Mouse (Mus musculus): Measurements from ENCODE around the gene Spaca4. TPM values are rescaled to one million over a fixed set of nuclear protein-coding genes. Genes with fewer than 3 reads are reported as not detected.
A peak's percentile ranks its signal among the peaks of the same experiment; 100 is the strongest.

The Spaca4 gene
- total and polyA plus RNA-seq, 2 experiments from 2014 or later, result not detected

DNA sequence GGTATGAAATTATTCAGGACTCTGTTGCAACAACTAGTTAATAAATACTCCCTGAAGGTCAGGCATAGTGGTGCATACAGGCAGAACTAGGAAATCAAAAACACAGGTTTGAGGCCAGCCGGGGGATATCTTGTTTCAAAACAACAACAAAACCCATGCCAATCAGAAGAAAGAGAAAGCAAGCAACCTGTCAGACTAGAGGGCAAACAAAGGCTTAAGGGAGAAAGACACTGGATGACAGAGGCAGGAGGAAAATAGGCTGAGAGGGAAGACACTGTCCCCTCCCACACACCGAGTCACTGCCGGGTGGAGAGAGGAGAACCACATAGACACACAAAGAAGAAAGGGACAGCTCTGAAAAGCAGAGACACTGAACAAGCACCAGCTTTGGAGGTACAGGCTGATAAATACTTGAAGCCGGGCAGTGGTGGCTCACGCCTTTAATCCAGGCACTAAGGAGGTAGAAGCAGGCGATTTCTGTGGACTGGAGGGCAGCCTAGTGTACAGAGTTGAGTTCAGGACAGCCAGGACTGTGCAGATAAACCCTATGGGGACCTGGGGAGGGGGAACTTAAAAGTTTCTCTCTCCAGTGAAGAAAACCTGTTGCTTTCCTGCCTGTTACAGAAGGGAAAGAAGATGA is 11.6 kb downstream of the Spaca4 start:
- Histone ChIP-seq H3K36me3 (ENCODE audit: insufficient read depth, low read length) (peaks cover 32% of the 10 kb centered on the region), H3K4me2 (ENCODE audit: low read depth, low read length, poor library complexity, severe bottlenecking) (peak overlapping the region; percentile 93), H3K9me3 (ENCODE audit: low read length) (no peaks in the 10 kb centered on the region), H3K4me1 (ENCODE audit: insufficient read depth, low read length) (peaks cover 14% of the 10 kb centered on the region), H3K4me3 (ENCODE audit: low read depth, low read length) (peak overlapping the region; percentile 70; the same call in 1 of the 2 replicates), H3K27me3 (ENCODE audit: insufficient read depth, low read length) (no peaks in the 10 kb centered on the region), H3K27ac (ENCODE audit: low read depth, low read length) (no peak overlapping the region), H3K9ac (replicated peaks; ENCODE audit: low read length, poor library complexity, severe bottlenecking) (peak overlapping the region; percentile 78)
- ATAC-seq (ENCODE audit: low FRiP score), result no peak
- no peak for DNase-seq (ENCODE audit: low spot score)
- no peak for TF ChIP-seq CTCF (IDR thresholded peaks at IDR 0.05)
- 76% methylated on average over 6 of the region's 6 CpGs for WGBS

DNA sequence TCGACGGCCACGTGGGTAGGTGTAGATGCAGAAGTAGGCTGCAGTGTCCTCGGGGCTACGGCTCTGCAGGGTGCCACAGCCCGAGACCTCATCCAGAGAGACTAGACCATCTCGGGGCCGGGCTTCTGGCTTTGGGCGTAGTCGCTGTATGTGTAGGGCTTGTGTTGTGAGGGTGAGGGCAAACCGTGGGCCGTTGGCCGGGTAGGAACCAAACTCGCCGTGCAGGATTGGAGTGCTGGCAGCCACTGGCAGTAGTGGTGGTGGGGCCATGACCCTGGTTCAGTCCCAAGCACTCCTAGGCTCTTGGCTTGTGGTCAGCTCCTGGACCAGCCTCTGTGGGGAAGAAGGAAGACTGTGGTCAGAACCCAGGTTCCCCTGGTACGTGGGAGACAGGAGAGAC is 12.2 kb downstream of the Spaca4 start:
- no peaks in the 10 kb centered on the region for H3K9me3 ChIP-seq (ENCODE audit: low read length)
- no peak overlapping the region for H3K9ac ChIP-seq (replicated peaks; ENCODE audit: low read length, poor library complexity, severe bottlenecking)
- H3K27me3 ChIP-seq (ENCODE audit: insufficient read depth, low read length), result no peaks in the 10 kb centered on the region
- H3K27ac ChIP-seq (ENCODE audit: low read depth, low read length), result no peak overlapping the region
- H3K4me3 ChIP-seq (ENCODE audit: low read depth, low read length), result no peak overlapping the region
- WGBS, result 92% methylated on average over 16 of the region's 16 CpGs
- H3K36me3 ChIP-seq (ENCODE audit: insufficient read depth, low read length), result peaks cover 32% of the 10 kb centered on the region
- no peak overlapping the region for H3K4me2 ChIP-seq (ENCODE audit: low read depth, low read length, poor library complexity, severe bottlenecking)
- DNase-seq (ENCODE audit: low spot score) (no peak), ATAC-seq (ENCODE audit: low FRiP score) (no peak)
- no peak for TF ChIP-seq CTCF (IDR thresholded peaks at IDR 0.05)
- peaks cover 17% of the 10 kb centered on the region for H3K4me1 ChIP-seq (ENCODE audit: insufficient read depth, low read length)

- no peak for DNase-seq (ENCODE audit: low spot score)
- WGBS, result 87% methylated on average over 21 of the region's 21 CpGs
- Histone ChIP-seq H3K4me2 (ENCODE audit: low read depth, low read length, poor library complexity, severe bottlenecking) (no peak overlapping the region), H3K4me3 (ENCODE audit: low read depth, low read length) (no peak overlapping the region), H3K27me3 (ENCODE audit: insufficient read depth, low read length) (no peaks in the 10 kb centered on the region), H3K36me3 (ENCODE audit: insufficient read depth, low read length) (peaks cover 32% of the 10 kb centered on the region), H3K27ac (ENCODE audit: low read depth, low read length) (no peak overlapping the region), H3K9ac (replicated peaks; ENCODE audit: low read length, poor library complexity, severe bottlenecking) (no peak overlapping the region), H3K9me3 (ENCODE audit: low read length) (no peaks in the 10 kb centered on the region), H3K4me1 (ENCODE audit: insufficient read depth, low read length) (peaks cover 25% of the 10 kb centered on the region)
- ATAC-seq (ENCODE audit: low FRiP score), result no peak
- TF ChIP-seq CTCF (IDR thresholded peaks at IDR 0.05), result no peak
Observed at GRCm38 (mm10) chr7:45712022-45712757, 13.4 kb downstream of the Spaca4 start.

GRCm38 (mm10) chr7:45711316-45712021 is 14.1 kb downstream of the Spaca4 start:
- H3K27me3 ChIP-seq (ENCODE audit: insufficient read depth, low read length), result no peaks in the 10 kb centered on the region
- no peak overlapping the region for H3K27ac ChIP-seq (ENCODE audit: low read depth, low read length)
- peaks cover 25% of the 10 kb centered on the region for H3K4me1 ChIP-seq (ENCODE audit: insufficient read depth, low read length)
- H3K9me3 ChIP-seq (ENCODE audit: low read length), result no peaks in the 10 kb centered on the region
- H3K4me2 ChIP-seq (ENCODE audit: low read depth, low read length, poor library complexity, severe bottlenecking), result no peak overlapping the region
- no peak for DNase-seq (ENCODE audit: low spot score)
- ATAC-seq (ENCODE audit: low FRiP score), result no peak
- no peak for TF ChIP-seq CTCF (IDR thresholded peaks at IDR 0.05)
- peaks cover 32% of the 10 kb centered on the region for H3K36me3 ChIP-seq (ENCODE audit: insufficient read depth, low read length)
- no peak overlapping the region for H3K9ac ChIP-seq (replicated peaks; ENCODE audit: low read length, poor library complexity, severe bottlenecking)
- 90% methylated on average over 24 of the region's 24 CpGs for WGBS
- no peak overlapping the region for H3K4me3 ChIP-seq (ENCODE audit: low read depth, low read length)

- no peak for TF ChIP-seq CTCF (IDR thresholded peaks at IDR 0.05)
- Histone ChIP-seq H3K27ac (ENCODE audit: low read depth, low read length) (peak overlapping the region; percentile 69), H3K9me3 (ENCODE audit: low read length) (no peaks in the 10 kb centered on the region), H3K27me3 (ENCODE audit: insufficient read depth, low read length) (no peaks in the 10 kb centered on the region), H3K4me2 (ENCODE audit: low read depth, low read length, poor library complexity, severe bottlenecking) (no peak overlapping the region), H3K36me3 (ENCODE audit: insufficient read depth, low read length) (peaks cover 32% of the 10 kb centered on the region), H3K4me3 (ENCODE audit: low read depth, low read length) (no peak overlapping the region), H3K4me1 (ENCODE audit: insufficient read depth, low read length) (peaks cover 29% of the 10 kb centered on the region), H3K9ac (replicated peaks; ENCODE audit: low read length, poor library complexity, severe bottlenecking) (no peak overlapping the region)
- DNase-seq (ENCODE audit: low spot score), result no peak
- 90% methylated on average over 20 of the region's 20 CpGs for WGBS
- ATAC-seq (ENCODE audit: low FRiP score), result no peak
Observed at GRCm38 (mm10) chr7:45710477-45711191, 15.0 kb downstream of the Spaca4 start.

All from midbrain, postnatal 0 days (tissue).